Mouse (Mus musculus) cerebellum, postnatal 4 days (tissue): ENCODE measurements around the gene Nfib.

Source experiments
- DNase-seq, 2 experiments: peaks; one replicate each; pipeline ENCODE4 v3.0.0; 2022; ENCODE audit warnings: low spot score in 2 of 2, mixed read lengths in 1 of 2

Nfib gene

GRCm38 (mm10) chr4:82540466-82540990 is 165.0 kb downstream of the Nfib start:
- no peak for DNase-seq

DNA sequence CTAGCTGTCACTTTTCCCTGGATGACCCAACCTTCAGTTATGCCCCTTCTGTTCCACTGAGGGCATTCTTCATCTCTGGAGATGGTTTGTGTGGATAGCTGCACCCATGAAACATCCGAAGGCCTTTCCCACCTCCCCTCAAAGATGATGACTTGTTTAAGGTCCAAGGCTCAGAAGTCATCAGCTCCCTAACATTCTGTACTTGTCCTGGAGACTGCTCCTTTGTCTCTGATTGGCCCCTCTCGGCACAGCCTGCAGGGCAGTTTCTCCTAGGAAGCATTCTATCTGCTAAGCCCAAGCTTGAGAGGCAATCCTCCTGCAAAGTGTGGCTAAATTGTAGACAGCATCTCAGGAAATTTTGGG is 165.5 kb downstream of the Nfib start:
- no peak for DNase-seq

- peak in 1 of 2 experiments; percentile 37 for DNase-seq
Measured at GRCm38 (mm10) chr4:82539406-82540047, 166.0 kb downstream of the Nfib start.

- DNase-seq: no peak
Measured at GRCm38 (mm10) chr4:82538815-82539214, 166.7 kb downstream of the Nfib start.

- peak in 1 of 2 experiments; percentile 39 for DNase-seq
Measured at GRCm38 (mm10) chr4:82538069-82538811, 167.3 kb downstream of the Nfib start.

GRCm38 (mm10) chr4:82537279-82537967 is 168.1 kb downstream of the Nfib start:
- peak in 1 of 2 experiments; percentile 42 for DNase-seq

- peak in 1 of 2 experiments; percentile 45 for DNase-seq
Measured at GRCm38 (mm10) chr4:82536435-82537278, 168.9 kb downstream of the Nfib start.

- DNase-seq: no peak
Measured at GRCm38 (mm10) chr4:82535606-82536434, 169.7 kb downstream of the Nfib start.

DNA sequence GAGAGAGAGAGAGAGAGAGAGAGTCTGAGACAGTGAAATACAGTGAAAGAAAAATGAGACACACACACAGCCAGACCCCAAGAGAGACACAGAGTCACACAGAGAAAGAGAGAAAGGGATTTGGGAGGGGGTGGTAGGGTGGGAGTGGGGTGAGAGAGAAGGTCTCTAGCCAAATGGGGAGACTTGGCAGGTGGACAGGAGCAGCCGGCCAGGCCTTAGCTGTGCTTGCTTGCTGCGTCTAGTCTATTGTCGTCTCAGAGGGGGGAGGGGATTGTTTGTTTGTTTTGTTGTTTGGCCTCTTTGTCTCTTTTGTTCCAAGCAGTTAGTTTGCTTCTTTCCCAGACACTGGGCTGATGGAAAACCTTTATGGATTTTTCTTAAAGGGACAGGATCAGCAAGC is 172.3 kb downstream of the Nfib start:
- peak in 1 of 2 experiments; percentile 67 for DNase-seq

DNA sequence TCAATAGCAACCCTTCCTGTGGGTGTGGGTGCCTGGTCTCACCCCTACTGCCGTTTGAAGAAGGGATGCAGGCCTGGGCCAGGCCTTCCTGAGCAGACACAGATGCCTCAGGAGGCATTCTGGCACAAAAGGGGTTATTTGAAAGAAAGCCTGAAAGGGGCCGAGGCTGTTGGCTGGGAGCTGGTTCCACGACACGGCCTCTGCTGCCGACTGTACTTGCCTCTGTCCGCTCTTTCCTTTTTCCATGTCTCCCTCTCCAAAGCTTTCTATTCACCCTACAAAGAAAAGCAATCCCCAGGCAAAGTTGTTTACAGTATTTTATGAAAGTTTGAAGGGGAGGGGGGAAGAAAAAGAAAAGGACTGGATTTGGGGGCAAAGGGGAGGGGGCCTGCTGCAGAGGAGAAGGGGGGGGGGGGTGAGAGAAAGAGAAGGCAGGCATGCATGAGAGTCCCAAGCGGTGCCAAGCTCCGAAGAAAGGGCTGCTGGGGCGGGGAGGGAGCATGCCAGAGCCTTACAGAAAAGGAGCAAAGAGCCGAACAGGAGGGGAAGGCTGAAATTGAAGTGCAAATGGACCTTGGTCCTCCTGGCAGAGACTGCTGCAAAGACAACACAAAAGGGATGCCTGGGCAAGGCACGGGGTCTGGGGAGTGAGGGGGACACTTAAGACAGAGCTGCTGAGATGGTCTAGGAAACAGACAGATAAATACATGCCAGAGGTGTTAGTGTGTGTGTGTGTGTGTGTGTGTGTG is 172.9 kb downstream of the Nfib start:
- peak in 1 of 2 experiments; percentile 59 for DNase-seq

DNA sequence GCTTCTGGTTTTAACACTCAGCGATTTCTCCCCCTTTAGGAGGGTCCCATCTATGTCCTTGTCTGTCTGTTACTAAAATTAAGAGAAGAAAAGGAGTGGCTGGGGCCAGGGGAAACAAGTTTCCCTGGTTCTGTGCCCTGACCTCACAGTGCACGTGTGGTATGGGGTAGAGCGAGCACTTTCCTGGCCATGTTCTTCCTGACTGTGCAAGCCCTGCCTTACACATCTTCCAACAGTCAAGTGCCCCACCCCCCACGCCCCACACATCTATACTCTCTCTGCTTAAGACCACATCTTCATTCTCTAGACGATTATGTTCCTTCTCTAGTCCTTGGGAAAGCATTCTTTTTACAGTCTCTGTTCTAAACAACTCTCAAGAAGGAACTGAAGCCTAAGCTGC is 173.6 kb downstream of the Nfib start:
- DNase-seq: no peak

DNA sequence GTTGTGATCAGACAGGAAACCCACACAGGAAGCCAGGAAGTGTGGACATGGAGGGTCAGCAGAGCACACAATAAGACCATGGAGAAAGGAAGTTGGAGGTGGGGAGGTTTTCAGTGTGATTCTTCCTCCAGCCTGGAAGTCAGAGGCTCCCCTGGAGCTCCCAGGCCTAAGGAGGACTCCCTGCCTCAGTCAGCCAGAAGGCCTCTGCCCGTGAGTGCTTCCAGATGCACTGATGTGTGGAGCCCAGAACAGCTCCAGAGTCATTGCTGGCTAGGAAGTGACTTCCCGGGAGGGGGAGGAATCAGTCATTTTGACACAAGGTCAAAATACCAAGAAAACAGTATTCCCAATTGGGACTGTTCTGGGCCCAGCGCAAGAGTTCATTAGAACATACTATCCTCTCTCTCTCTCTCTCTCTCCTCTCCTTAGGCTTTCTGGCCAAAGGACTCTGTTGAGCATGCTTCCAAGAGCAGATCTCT is 174.6 kb downstream of the Nfib start:
- no peak for DNase-seq

- no peak for DNase-seq
Measured at GRCm38 (mm10) chr4:82528978-82529377, 176.6 kb downstream of the Nfib start.

- no peak for DNase-seq
Measured at GRCm38 (mm10) chr4:82519935-82520334, 185.6 kb downstream of the Nfib start.

DNA sequence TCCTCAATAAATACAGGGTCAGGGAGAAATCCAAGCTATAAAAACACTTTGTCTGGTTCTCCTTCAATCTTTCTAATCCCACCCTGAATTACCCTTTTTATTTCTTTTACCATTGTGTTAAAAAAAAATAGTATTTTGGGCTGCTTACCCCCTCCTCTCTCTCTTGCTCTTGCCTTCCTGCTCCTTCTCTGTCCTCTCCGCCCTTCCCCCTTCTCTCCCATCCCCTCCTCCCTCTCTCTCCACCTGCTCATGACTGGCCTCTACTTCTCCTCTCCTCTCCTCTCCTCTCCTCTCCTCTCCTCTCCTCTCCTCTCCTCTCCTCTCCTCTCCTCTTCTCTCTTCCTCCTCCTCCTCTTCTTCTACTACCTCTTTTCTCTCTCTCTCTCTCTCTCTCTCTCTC is 187.4 kb downstream of the Nfib start:
- DNase-seq: no peak

DNA sequence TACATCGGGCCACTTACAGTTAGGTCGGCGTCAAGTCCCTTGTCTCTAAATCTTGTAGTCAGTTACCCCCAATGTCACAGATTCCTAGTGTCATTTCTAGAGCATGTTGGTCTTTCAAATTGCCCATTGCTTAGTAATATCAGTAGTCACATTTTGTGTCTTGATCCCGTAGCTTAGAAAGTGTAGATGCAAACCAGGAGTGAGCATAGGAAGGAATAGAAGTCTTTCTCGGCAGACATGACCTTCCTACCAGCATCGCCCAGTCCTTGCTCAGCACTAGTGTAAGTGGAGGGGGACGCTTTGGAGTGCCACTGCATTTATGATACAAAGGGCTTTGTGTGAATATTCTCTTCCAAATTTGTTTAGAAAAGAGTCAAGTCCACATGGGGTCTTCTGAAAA is 188.2 kb downstream of the Nfib start:
- no peak for DNase-seq

GRCm38 (mm10) chr4:82516211-82516795 is 189.2 kb downstream of the Nfib start:
- DNase-seq: no peak

DNA sequence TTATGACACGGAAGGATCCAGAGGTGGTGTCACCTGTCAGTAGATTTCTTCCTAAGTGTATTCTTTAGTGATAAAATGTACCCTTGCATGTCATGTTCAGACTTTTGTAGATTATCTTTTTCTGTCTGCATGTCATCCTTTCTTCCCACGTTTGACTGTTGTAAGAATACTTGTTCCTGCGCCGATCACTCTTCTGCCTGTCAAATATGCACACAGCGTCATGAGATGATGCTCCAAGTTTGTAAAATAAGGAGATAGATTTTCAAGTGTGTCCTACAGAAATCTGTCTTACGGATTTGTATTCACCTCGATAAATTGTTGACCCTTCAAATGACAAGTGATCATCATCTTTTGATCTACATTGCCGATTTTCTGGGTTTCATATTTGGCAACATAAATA is 190.6 kb downstream of the Nfib start:
- no peak for DNase-seq

GRCm38 (mm10) chr4:82514373-82514772 is 191.2 kb downstream of the Nfib start:
- DNase-seq: no peak

- no peak for DNase-seq
Measured at GRCm38 (mm10) chr4:82513426-82513750, 192.2 kb downstream of the Nfib start.
